Mouse (Mus musculus): ENCODE data around the gene Mpp6. TPM values are rescaled to one million over a fixed set of nuclear protein-coding genes. Genes with fewer than 3 reads are reported as not detected.

Mpp6 gene
- total and polyA plus RNA-seq, 3 experiments: 13.2 to 67.6 (median 61.7) TPM

- intact Hi-C loops (cut with DNase I): loop anchor here (1.0 to 2.0 kb wide), 2 partner anchors 68 to 249 kb away; no protein-coding TSS in a partner anchor
- Histone ChIP-seq H3K27me3 (ENCODE audit: control insufficient read depth, insufficient read depth, low read length) (no peaks in the 10 kb centered on the region), H3K36me3 (ENCODE audit: control insufficient read depth, insufficient read depth, low read length) (no peaks in the 10 kb centered on the region), H3K4me1 (ENCODE audit: control insufficient read depth, insufficient read depth, low read length) (no peaks in the 10 kb centered on the region), H3K4me3 (no peak overlapping the region), H3K79me2 (replicated peaks; ENCODE audit: control insufficient read depth, insufficient read depth, low read length) (no peaks in the 10 kb centered on the region), H3K27ac (no peak overlapping the region), H3K9ac (ENCODE audit: low read depth, low read length) (no peak overlapping the region)
- WGBS: 43% methylated on average over 4 of the region's 4 CpGs
- DNase-seq: peak; percentile 4 to 22
- TF ChIP-seq POLR2A (IDR thresholded peaks at IDR 0.05; ENCODE audit: insufficient read depth, low read depth, low read length): no peak
- peak; percentile 75 for TF ChIP-seq CTCF (IDR thresholded peaks at IDR 0.05)
Measured at GRCm38 (mm10) chr6:50180189-50180588, 70.1 kb downstream of the Mpp6 start.

DNA sequence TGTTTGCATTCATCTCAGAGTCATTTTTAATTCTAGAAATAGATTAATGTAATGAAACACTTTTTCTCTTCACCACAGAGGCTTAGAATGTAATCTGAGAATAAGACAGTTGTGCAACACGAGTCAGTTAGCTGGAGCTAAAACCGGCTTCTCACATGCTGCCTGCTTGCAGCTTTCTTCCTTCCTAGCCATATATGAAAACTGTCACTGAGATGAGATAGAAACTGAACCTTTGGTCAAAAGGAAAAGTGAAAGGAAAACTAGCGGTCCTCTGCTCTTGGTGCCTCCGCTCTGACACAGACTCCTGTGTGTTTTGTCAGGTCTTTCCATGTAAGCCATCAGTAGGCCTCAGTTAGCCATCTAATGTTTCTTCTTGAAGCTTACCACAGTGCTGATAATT lies 77.9 kb downstream of the Mpp6 start:
- peak; percentile 10 to 27 for DNase-seq

GRCm38 (mm10) chr6:50189376-50189775 lies 79.3 kb downstream of the Mpp6 start:
- Histone ChIP-seq H3K27me3 (ENCODE audit: control insufficient read depth, insufficient read depth, low read length) (no peaks in the 10 kb centered on the region), H3K9ac (ENCODE audit: low read depth, low read length) (no peak overlapping the region), H3K27ac (no peak overlapping the region), H3K36me3 (ENCODE audit: control insufficient read depth, insufficient read depth, low read length) (peaks cover 11% of the 10 kb centered on the region), H3K79me2 (replicated peaks; ENCODE audit: control insufficient read depth, insufficient read depth, low read length) (no peaks in the 10 kb centered on the region), H3K4me3 (no peak overlapping the region), H3K4me1 (ENCODE audit: control insufficient read depth, insufficient read depth, low read length) (peaks cover 8% of the 10 kb centered on the region)
- no peak for DNase-seq
- TF ChIP-seq EP300 (IDR thresholded peaks at IDR 0.05; ENCODE audit: insufficient read depth, low read depth, low read length) (no peak), CTCF (IDR thresholded peaks at IDR 0.05) (no peak)
- intact Hi-C loops (cut with DNase I): no loop called here

More for the DNA sequence above, 77.9 kb downstream of the Mpp6 start:
- whole genome bisulfite sequencing: 47% methylated on average over 4 of the region's 4 CpGs
- H3K4me1 ChIP-seq (ENCODE audit: control insufficient read depth, insufficient read depth, low read length): peaks cover 8% of the 10 kb centered on the region
- peak overlapping the region; percentile 55 for H3K27ac ChIP-seq
- TF ChIP-seq POLR2A (IDR thresholded peaks at IDR 0.05; ENCODE audit: insufficient read depth, low read depth, low read length) (no peak), EP300 (IDR thresholded peaks at IDR 0.05; ENCODE audit: insufficient read depth, low read depth, low read length) (no peak), CTCF (IDR thresholded peaks at IDR 0.05) (no peak)
- intact Hi-C loops (cut with DNase I): no loop called here
- no peaks in the 10 kb centered on the region for H3K27me3 ChIP-seq (ENCODE audit: control insufficient read depth, insufficient read depth, low read length)
- peaks cover 11% of the 10 kb centered on the region for H3K36me3 ChIP-seq (ENCODE audit: control insufficient read depth, insufficient read depth, low read length)
- no peaks in the 10 kb centered on the region for H3K79me2 ChIP-seq (replicated peaks; ENCODE audit: control insufficient read depth, insufficient read depth, low read length)
- peak overlapping the region; percentile 48; the same call in 1 of the 2 replicates for H3K9ac ChIP-seq (ENCODE audit: low read depth, low read length)
- H3K4me3 ChIP-seq: no peak overlapping the region

DNA sequence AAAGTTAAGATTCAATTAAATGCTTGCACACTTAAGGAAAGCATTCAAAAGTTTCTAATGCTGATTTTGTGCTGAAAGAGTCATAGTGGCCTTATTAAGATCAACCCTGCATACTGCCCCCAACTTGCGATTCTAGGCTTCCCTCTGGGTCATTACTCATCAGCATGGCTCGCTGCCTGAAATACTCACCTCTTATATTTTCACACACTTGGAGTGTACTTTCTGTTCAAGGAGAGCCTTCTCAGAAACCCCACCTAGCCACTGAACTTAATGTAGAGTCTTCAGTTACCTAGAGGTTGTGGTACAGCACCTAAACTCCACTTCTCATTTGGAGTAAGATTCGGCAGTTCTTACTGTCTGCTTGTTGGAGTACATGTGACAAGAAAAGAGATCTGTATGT lies 81.6 kb downstream of the Mpp6 start:
- no peaks in the 10 kb centered on the region for H3K27me3 ChIP-seq (ENCODE audit: control insufficient read depth, insufficient read depth, low read length)
- H3K4me1 ChIP-seq (ENCODE audit: control insufficient read depth, insufficient read depth, low read length): peaks cover 8% of the 10 kb centered on the region
- no peak for TF ChIP-seq POLR2A (IDR thresholded peaks at IDR 0.05; ENCODE audit: insufficient read depth, low read depth, low read length)
- no peak for TF ChIP-seq CTCF (IDR thresholded peaks at IDR 0.05)
- TF ChIP-seq EP300 (IDR thresholded peaks at IDR 0.05; ENCODE audit: insufficient read depth, low read depth, low read length): no peak
- 90% methylated on average over 3 of the region's 3 CpGs for WGBS
- no peak overlapping the region for H3K4me3 ChIP-seq
- no peaks in the 10 kb centered on the region for H3K79me2 ChIP-seq (replicated peaks; ENCODE audit: control insufficient read depth, insufficient read depth, low read length)
- intact Hi-C loops (cut with DNase I): no loop called here
- H3K27ac ChIP-seq: no peak overlapping the region
- H3K9ac ChIP-seq (ENCODE audit: low read depth, low read length): no peak overlapping the region
- H3K36me3 ChIP-seq (ENCODE audit: control insufficient read depth, insufficient read depth, low read length): peaks cover 11% of the 10 kb centered on the region
- no peak for DNase-seq

GRCm38 (mm10) chr6:50192169-50192568 lies 82.1 kb downstream of the Mpp6 start:
- intact Hi-C loops (cut with DNase I): no loop called here

GRCm38 (mm10) chr6:50192822-50193221 lies 82.8 kb downstream of the Mpp6 start:
- H3K9ac ChIP-seq (ENCODE audit: low read depth, low read length): no peak overlapping the region
- intact Hi-C loops (cut with DNase I): no loop called here
- no peak overlapping the region for H3K27ac ChIP-seq
- H3K4me3 ChIP-seq: no peak overlapping the region
- no peak for TF ChIP-seq CTCF (IDR thresholded peaks at IDR 0.05)
- TF ChIP-seq POLR2A (IDR thresholded peaks at IDR 0.05; ENCODE audit: insufficient read depth, low read depth, low read length): no peak
- no peak for TF ChIP-seq EP300 (IDR thresholded peaks at IDR 0.05; ENCODE audit: insufficient read depth, low read depth, low read length)
- no peaks in the 10 kb centered on the region for H3K79me2 ChIP-seq (replicated peaks; ENCODE audit: control insufficient read depth, insufficient read depth, low read length)
- no peaks in the 10 kb centered on the region for H3K27me3 ChIP-seq (ENCODE audit: control insufficient read depth, insufficient read depth, low read length)
- no peak for DNase-seq
- H3K36me3 ChIP-seq (ENCODE audit: control insufficient read depth, insufficient read depth, low read length): peaks cover 11% of the 10 kb centered on the region
- 78% methylated on average over 3 of the region's 3 CpGs for WGBS
- peaks cover 8% of the 10 kb centered on the region for H3K4me1 ChIP-seq (ENCODE audit: control insufficient read depth, insufficient read depth, low read length)

More at GRCm38 (mm10) chr6:50192169-50192568, 82.1 kb downstream of the Mpp6 start:
- no peak overlapping the region for H3K4me3 ChIP-seq
- peaks cover 11% of the 10 kb centered on the region for H3K36me3 ChIP-seq (ENCODE audit: control insufficient read depth, insufficient read depth, low read length)
- no peaks in the 10 kb centered on the region for H3K27me3 ChIP-seq (ENCODE audit: control insufficient read depth, insufficient read depth, low read length)
- TF ChIP-seq EP300 (IDR thresholded peaks at IDR 0.05; ENCODE audit: insufficient read depth, low read depth, low read length): no peak
- TF ChIP-seq POLR2A (IDR thresholded peaks at IDR 0.05; ENCODE audit: insufficient read depth, low read depth, low read length): no peak
- no peak for TF ChIP-seq CTCF (IDR thresholded peaks at IDR 0.05)
- peaks cover 8% of the 10 kb centered on the region for H3K4me1 ChIP-seq (ENCODE audit: control insufficient read depth, insufficient read depth, low read length)
- DNase-seq: no peak
- H3K9ac ChIP-seq (ENCODE audit: low read depth, low read length): no peak overlapping the region
- WGBS: 89% methylated on average over 1 of the region's 1 CpGs
- H3K27ac ChIP-seq: no peak overlapping the region
- H3K79me2 ChIP-seq (replicated peaks; ENCODE audit: control insufficient read depth, insufficient read depth, low read length): no peaks in the 10 kb centered on the region
